Mouse (Mus musculus) layer of hippocampus, adult 2 months (tissue): ENCODE measurements at regions not wholly inside any gene's neighbourhood (a gene's known extent, or its start where the extent isn't known, plus 50 kb on each side); places are given as distances from the start of the nearest gene placed in this dataset.

Source experiments
- DNase-seq, 2 experiments: peaks; one replicate each; pipeline ENCODE4 v3.0.0; 2022; ENCODE audit warnings: low spot score in 2 of 2
- H3K27ac ChIP-seq: fragments of 200-600 bp; 2 replicates; pipeline ENCODE4 v1.8.1; 2022
- H3K4me3 ChIP-seq: fragments of 200-600 bp; 2 replicates; pipeline ENCODE4 v1.8.1; 2022; ENCODE audit warnings: mild to moderate bottlenecking
- CTCF ChIP-seq: fragments of 200-600 bp; conservative IDR thresholded peaks from 2 replicates; pipeline ENCODE4 v1.8.1; 2022; ENCODE audit warnings: antibody characterized with exemption, mild to moderate bottlenecking, moderate library complexity

- no peak for TF ChIP-seq CTCF
- no peak for DNase-seq
- Histone ChIP-seq H3K4me3 (no peak overlapping the region), H3K27ac (no peak overlapping the region)
Measured at GRCm38 (mm10) chr2:75492501-75492898, 166.6 kb upstream of the Hnrnpa3 start.

GRCm38 (mm10) chr2:75496606-75497240 lies 162.3 kb upstream of the Hnrnpa3 start:
- no peak for DNase-seq
- H3K27ac ChIP-seq, result no peak overlapping the region
- TF ChIP-seq CTCF, result no peak
- no peak overlapping the region for H3K4me3 ChIP-seq

- Histone ChIP-seq H3K27ac (no peak overlapping the region), H3K4me3 (no peak overlapping the region)
- DNase-seq, result no peak
- no peak for TF ChIP-seq CTCF
Measured at GRCm38 (mm10) chr2:75510223-75510622, 148.8 kb upstream of the Hnrnpa3 start.

- no peak overlapping the region for H3K27ac ChIP-seq
- TF ChIP-seq CTCF, result no peak
Measured at GRCm38 (mm10) chr2:75512422-75513170, 146.5 kb upstream of the Hnrnpa3 start.

GRCm38 (mm10) chr2:75514171-75514570 lies 144.9 kb upstream of the Hnrnpa3 start:
- Histone ChIP-seq H3K4me3 (no peak overlapping the region), H3K27ac (no peak overlapping the region)
- DNase-seq, result no peak
- no peak for TF ChIP-seq CTCF

More at GRCm38 (mm10) chr2:75512422-75513170, 146.5 kb upstream of the Hnrnpa3 start:
- no peak overlapping the region for H3K4me3 ChIP-seq
- DNase-seq, result no peak

DNA sequence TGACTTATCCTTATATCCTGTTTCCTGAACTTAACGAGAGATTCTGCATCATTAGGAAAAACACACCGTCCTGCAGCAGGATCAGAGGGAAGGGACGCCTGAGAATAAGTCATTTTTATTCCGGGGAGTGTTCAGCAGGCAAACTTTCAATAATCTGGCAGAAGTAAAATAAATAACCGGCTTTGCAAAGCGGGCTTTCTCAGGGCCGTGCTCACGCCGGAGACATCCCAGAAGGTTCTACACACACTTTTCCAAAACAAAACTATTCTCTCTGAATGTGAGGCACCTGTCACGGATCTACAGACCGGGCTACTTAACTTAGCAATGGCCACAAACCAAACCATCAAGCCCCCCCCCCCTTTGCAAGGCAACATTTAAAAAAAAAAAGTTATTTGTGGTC lies 142.8 kb upstream of the Hnrnpa3 start:
- no peak for TF ChIP-seq CTCF
- no peak for DNase-seq
- H3K27ac ChIP-seq, result no peak overlapping the region
- no peak overlapping the region for H3K4me3 ChIP-seq

GRCm38 (mm10) chr2:75517096-75517495 lies 142.0 kb upstream of the Hnrnpa3 start:
- no peak overlapping the region for H3K27ac ChIP-seq
- DNase-seq, result no peak
- H3K4me3 ChIP-seq, result no peak overlapping the region
- no peak for TF ChIP-seq CTCF

- H3K4me3 ChIP-seq, result no peak overlapping the region
- DNase-seq, result no peak
- H3K27ac ChIP-seq, result no peak overlapping the region
- TF ChIP-seq CTCF, result no peak
Measured at GRCm38 (mm10) chr2:75518607-75519006, 140.5 kb upstream of the Hnrnpa3 start.

DNA sequence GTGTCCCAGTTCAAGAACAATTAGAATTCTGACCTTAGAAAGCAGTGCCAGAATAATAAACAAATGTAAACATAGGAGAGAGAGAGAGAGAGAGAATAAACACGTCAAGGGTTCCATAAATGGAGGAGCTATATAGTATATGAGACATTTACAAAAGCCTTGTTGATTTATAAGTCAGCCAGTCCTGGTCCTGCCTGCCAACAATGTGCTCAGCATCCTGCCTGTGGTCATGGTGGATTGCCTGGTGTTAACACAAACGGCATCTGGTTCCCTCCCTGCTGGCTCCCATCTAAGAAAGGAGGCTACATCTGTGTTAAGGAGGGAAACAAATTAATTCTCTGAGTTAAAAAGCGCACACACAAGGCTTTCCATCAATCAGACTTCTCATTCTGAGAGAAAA lies 133.5 kb upstream of the Hnrnpa3 start:
- DNase-seq, result no peak
- Histone ChIP-seq H3K27ac (no peak overlapping the region), H3K4me3 (no peak overlapping the region)
- TF ChIP-seq CTCF, result no peak

- H3K27ac ChIP-seq, result no peak overlapping the region
- no peak for DNase-seq
- no peak for TF ChIP-seq CTCF
Measured at GRCm38 (mm10) chr2:75528706-75529105, 130.4 kb upstream of the Hnrnpa3 start.

GRCm38 (mm10) chr2:75538114-75538513 lies 120.9 kb upstream of the Hnrnpa3 start:
- no peak for TF ChIP-seq CTCF
- no peak for DNase-seq
- Histone ChIP-seq H3K27ac (no peak overlapping the region), H3K4me3 (no peak overlapping the region)

More at GRCm38 (mm10) chr2:75528706-75529105, 130.4 kb upstream of the Hnrnpa3 start:
- no peak overlapping the region for H3K4me3 ChIP-seq

DNA sequence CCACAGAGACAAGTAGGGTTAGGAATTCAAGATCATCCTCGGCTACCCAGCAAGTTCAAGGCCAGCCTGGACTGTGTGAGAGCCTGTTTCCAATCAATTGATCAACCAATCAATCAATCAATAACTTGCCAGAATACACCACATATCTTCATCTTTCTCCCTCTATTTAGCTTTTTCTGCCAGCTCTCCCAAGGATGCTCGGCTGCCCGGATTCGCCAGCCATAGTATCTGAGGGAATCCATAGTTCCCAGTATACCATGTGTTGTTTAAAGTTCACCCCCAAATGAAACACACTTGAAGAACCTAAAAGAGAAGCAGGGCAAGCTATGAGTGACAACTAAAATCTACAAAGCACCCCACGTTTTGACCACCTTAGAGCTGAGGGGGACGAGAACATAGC lies 119.3 kb upstream of the Hnrnpa3 start:
- no peak for DNase-seq

GRCm38 (mm10) chr2:75542331-75542730 lies 116.7 kb upstream of the Hnrnpa3 start:
- no peak for TF ChIP-seq CTCF
- Histone ChIP-seq H3K4me3 (no peak overlapping the region), H3K27ac (no peak overlapping the region)
- no peak for DNase-seq

More for the DNA sequence above, 119.3 kb upstream of the Hnrnpa3 start:
- Histone ChIP-seq H3K4me3 (no peak overlapping the region), H3K27ac (no peak overlapping the region)
- TF ChIP-seq CTCF, result no peak

GRCm38 (mm10) chr2:75542781-75543180 lies 116.3 kb upstream of the Hnrnpa3 start:
- H3K27ac ChIP-seq, result no peak overlapping the region
- H3K4me3 ChIP-seq, result no peak overlapping the region
- TF ChIP-seq CTCF, result no peak
- DNase-seq, result peak; percentile 2 to 19
